Mouse (Mus musculus) CD4-positive, CD25-positive, alpha-beta regulatory T cell, adult 9 weeks (primary cell): ENCODE data around the gene Pask. TPM values are rescaled to one million over a fixed set of nuclear protein-coding genes. Genes with fewer than 3 reads are reported as not detected.

Experiments
- polyA plus RNA-seq: library from polyadenylated mRNA; unstranded; fragments of 100-300 nt; shearing (Covaris generic); gene quantifications from one replicate; pipeline ENCODE4 v1.2.1, GENCODE M21; 2017

Gene Pask
- 1.2 TPM for polyA plus RNA-seq

DNA sequence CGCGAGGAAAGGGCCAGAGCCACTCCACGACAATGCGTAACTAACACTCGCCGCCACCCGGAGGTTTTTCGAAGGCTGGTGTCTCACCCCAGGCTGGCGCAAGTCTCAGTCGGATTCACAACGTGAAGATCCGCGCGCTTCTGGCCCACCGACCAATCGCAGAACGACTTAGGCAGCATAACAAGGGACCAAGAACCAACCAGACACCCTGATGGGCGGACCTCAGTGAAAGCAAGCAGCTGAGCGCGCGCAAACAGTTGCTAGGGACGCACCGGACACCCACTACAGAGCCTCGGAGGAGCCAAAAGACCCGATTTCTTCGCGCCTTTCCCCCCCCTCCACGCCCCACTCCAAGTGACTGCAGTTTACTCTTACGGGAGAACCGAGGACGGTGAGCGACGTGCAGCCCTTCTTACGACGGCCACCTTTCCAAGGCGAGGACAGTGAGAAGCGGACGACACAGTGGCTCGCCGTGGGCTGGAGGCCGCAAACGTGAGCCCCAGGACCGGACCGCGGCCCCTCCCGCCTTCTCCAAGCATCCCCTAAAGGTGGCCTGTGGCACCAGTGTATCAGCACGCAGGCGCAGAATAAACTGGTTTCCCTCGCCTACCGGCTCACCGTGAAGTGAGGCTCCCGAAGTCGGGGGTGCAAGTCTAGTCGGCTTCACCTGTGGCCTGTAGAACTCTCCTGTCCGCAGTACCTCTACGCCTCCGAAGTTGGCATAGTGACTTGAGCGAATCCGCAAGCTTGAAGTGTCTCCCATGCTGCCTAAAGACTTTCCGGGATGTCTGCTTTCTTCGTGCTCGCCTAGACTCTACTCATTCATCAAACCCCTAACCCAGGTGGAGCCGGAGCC lies at the start of gene Pask, which contains the start of gene Ppp1r7:
Gene Pask, minus strand, starts transcription at position 835 of the 856 bp plus-strand sequence.
Gene Ppp1r7, plus strand, starts transcription at position 207 of the 856 bp plus-strand sequence.

DNA sequence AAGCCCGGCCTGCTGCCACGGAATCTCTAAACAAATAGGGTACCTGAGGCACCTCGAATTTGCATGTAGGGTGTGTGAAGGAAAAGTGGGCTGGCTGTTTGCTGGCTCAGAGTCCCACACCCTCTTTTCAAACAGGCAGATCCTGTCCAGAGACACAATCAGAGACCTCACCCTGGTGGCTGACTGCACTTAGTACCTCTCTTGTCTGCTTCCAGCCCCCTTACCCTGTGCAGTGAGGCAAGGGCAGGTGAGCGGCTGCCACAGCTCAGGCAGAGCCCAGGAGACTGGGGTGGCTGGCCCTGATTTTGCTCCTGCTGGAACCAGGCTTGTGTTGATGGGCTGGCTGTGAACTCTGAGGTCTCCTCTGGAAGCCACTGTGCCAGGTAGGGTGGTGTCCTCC lies 30.4 kb upstream of the Pask start, which contains the start of gene Ano7:
Gene Ano7, plus strand, starts transcription at position 266 of the 400 bp plus-strand sequence.

DNA sequence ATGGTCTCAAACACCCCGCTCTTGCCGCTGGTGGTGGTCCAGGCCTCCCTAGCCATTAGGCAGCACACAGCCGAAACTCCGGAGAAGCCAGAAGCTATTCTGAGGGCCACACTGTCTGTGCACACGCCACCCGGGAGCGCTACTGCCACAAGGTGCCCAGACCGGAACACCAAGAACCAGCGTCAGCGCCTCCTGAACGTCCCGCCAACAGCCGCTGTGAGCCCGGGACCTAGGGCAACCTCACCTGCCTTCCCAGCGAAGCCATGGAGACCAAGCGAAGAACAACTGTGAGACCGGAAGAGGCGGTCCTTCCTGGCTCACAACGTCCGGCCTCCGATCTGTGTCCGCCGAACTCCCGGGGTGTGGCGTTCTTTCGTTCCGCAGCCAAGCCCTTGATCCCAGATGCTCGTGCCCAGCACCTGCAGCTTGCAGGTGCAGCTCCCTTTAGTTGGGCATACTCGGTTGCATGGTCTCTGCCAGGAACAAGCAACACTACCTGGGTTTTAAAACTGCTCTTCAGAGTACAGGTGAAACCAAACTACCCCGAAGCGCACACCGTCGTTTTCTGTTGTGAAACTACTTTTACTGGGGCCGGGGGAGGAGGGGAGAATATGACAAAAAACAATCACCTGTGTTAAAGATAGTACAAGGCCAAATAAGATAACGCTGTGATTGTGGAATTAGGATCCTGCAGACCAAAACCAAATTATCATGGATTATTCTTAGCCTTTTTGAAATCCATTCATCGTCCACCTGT lies 37.5 kb downstream of the Pask start, which contains the start of gene Mterf4:
Gene Mterf4, minus strand, starts transcription at position 335 of the 757 bp plus-strand sequence.

Other genes starting within 250 kb of the Pask start
- not detected for gene Kif1a, start 241.5 kb downstream of the Pask start, polyA plus RNA-seq
- not detected for gene Agxt, start 208.2 kb downstream of the Pask start, polyA plus RNA-seq
- not detected for gene 2310007B03Rik, start 182.5 kb downstream of the Pask start, polyA plus RNA-seq
- not detected for gene Crocc2, start 174.8 kb downstream of the Pask start, polyA plus RNA-seq
- 0.15 TPM for gene Sned1, start 107.6 kb downstream of the Pask start, polyA plus RNA-seq
- 26.5 TPM for gene Mterf4, start 37.6 kb downstream of the Pask start, polyA plus RNA-seq
- 69.4 TPM for gene Ppp1r7, start 628 bp downstream of the Pask start, polyA plus RNA-seq
- gene Ano7, start 30.4 kb upstream of the Pask start, polyA plus RNA-seq, result 0.86 TPM
- gene Hdlbp, start 135.3 kb upstream of the Pask start, polyA plus RNA-seq, result 72.5 TPM
- gene Farp2, start 168.6 kb upstream of the Pask start, polyA plus RNA-seq, result 1.5 TPM